Mouse (Mus musculus) C2C12 (cell line): Measurements from ENCODE around the gene Rbpjl.

Source experiments
- CEBPB ChIP-seq: IDR thresholded peaks from one replicate; pipeline ENCODE4 v1.6.1; 2011; ENCODE audit warnings: low read depth, mild to moderate bottlenecking, control low read depth, moderate library complexity
- CTCF ChIP-seq: IDR thresholded peaks from one replicate; pipeline ENCODE4 v1.5.1; 2011; ENCODE audit not compliant: control insufficient read depth, insufficient read depth, insufficient read length
- MAX ChIP-seq: IDR thresholded peaks from one replicate; pipeline ENCODE4 v1.6.1; 2011; ENCODE audit warnings: mild to moderate bottlenecking, control low read depth
- MYOD1 ChIP-seq: IDR thresholded peaks from one replicate; pipeline ENCODE4 v1.6.1; 2011; ENCODE audit warnings: low read depth; ENCODE audit not compliant: control insufficient read depth, insufficient read length
- MYOG ChIP-seq: IDR thresholded peaks from one replicate; pipeline ENCODE4 v1.6.1; 2011; ENCODE audit not compliant: control insufficient read depth, insufficient read length; ENCODE audit errors: extremely low read depth
- USF1 ChIP-seq: IDR thresholded peaks from one replicate; pipeline ENCODE4 v1.6.1; 2011; ENCODE audit warnings: low read depth, mild to moderate bottlenecking, control low read depth, moderate library complexity

DNA sequence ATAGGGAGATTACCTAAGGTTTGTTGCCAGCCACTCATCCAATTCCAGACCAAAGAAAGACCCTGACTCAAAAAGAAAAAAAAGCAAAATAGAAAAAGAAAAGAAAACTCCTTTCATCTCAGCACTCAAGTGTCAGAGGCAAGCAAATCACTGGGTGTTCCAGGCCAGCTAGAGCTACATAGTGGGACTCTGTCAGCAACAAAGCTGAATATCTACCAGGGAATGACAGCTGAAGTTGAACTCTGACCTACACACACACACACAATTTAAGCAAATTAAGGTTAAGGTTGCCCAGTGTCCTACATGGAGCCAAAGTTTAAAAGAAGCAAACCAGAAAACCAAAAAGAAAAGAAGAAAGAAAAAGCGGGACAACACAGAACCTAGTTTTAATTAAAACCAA lies 45.2 kb downstream of the Rbpjl start:
- TF ChIP-seq MAX (no peak), MYOD1 (no peak), CTCF (no peak), CEBPB (no peak), USF1 (no peak), MYOG (no peak)
